Mouse (Mus musculus) spleen, adult 18-20 months (tissue): ENCODE measurements around the gene Rragd.
"Not testable (repeated sequence)": the region's sequence is repeated elsewhere in the genome, so short reads cannot be mapped to it uniquely, and the experiment has no call there.

Experiments used
- DNase-seq, 2 experiments: peaks; one replicate each; pipeline ENCODE4 v3.0.0; 2022; ENCODE audit warnings: mixed read lengths in 2 of 2

Gene Rragd

GRCm38 (mm10) chr4:32987006-32987405 lies 4.2 kb downstream of the Rragd start:
- no peak for DNase-seq

GRCm38 (mm10) chr4:32989346-32989745 lies 6.5 kb downstream of the Rragd start:
- DNase-seq: no peak

- DNase-seq: no peak
These were observed 11.3 kb downstream of the Rragd start for GRCm38 (mm10) chr4:32994168-32994567.

GRCm38 (mm10) chr4:32996083-32996482 lies 13.2 kb downstream of the Rragd start:
- no peak for DNase-seq

- DNase-seq: no peak
These were observed 14.7 kb downstream of the Rragd start for GRCm38 (mm10) chr4:32997571-32997970.

GRCm38 (mm10) chr4:32998996-32999395 lies 16.2 kb downstream of the Rragd start:
- no peak for DNase-seq

- DNase-seq: no peak
These were observed 19.2 kb downstream of the Rragd start for GRCm38 (mm10) chr4:33002081-33002480.

- not testable (repeated sequence) for DNase-seq
These were observed 23.0 kb downstream of the Rragd start for GRCm38 (mm10) chr4:33005595-33006470.

- no peak for DNase-seq
These were observed 24.0 kb downstream of the Rragd start for GRCm38 (mm10) chr4:33006844-33007243.

GRCm38 (mm10) chr4:33007443-33008217 lies 24.8 kb downstream of the Rragd start:
- no peak for DNase-seq

- DNase-seq: no peak
These were observed 27.2 kb downstream of the Rragd start for GRCm38 (mm10) chr4:33010078-33010477.

- no peak for DNase-seq
These were observed 29.6 kb downstream of the Rragd start for GRCm38 (mm10) chr4:33012484-33012883.

- peak; percentile 70 to 86 for DNase-seq
These were observed 35.6 kb downstream of the Rragd start for GRCm38 (mm10) chr4:33018361-33018999.

GRCm38 (mm10) chr4:33024420-33024819 lies 41.6 kb downstream of the Rragd start:
- DNase-seq: no peak

GRCm38 (mm10) chr4:33029104-33029503 lies 46.3 kb downstream of the Rragd start:
- DNase-seq: no peak

GRCm38 (mm10) chr4:33030264-33031194 lies 47.7 kb downstream of the Rragd start:
- DNase-seq: no peak

- DNase-seq: peak; percentile 83 to 84
These were observed 48.5 kb downstream of the Rragd start, which contains the start of gene Ube2j1 for GRCm38 (mm10) chr4:33031195-33031960. TSS of gene Ube2j1 (plus strand) at chr4:33031416.

GRCm38 (mm10) chr4:33032045-33032444 lies 49.2 kb downstream of the Rragd start:
- no peak for DNase-seq

GRCm38 (mm10) chr4:33033515-33033914 lies 50.7 kb downstream of the Rragd start:
- DNase-seq: no peak

- no peak for DNase-seq
These were observed 57.0 kb downstream of the Rragd start for GRCm38 (mm10) chr4:33039826-33040225.

- DNase-seq: no peak
These were observed 66.8 kb downstream of the Rragd start for GRCm38 (mm10) chr4:33049601-33050000.
